Mouse (Mus musculus) gastrocnemius, postnatal 4 days (tissue): ENCODE data around the gene Mreg. TPM values are rescaled to one million over a fixed set of nuclear protein-coding genes. Genes with fewer than 3 reads are reported as not detected.
A peak's percentile ranks its signal among the peaks of the same experiment; 100 is the strongest.

Source experiments
- DNase-seq, 2 experiments: peaks; one replicate each; pipeline ENCODE4 v3.0.0; 2021 to 2022; ENCODE audit warnings: low spot score in 2 of 2, mixed read lengths in 2 of 2
- total RNA-seq, 2 experiments: library from RNA; stranded (reverse); gene quantifications; 2 replicates each; pipeline ENCODE4 v1.2.3; 2021

The Mreg gene
- total RNA-seq, 2 experiments from 2014 or later, result 33.4 to 36.6 TPM

DNA sequence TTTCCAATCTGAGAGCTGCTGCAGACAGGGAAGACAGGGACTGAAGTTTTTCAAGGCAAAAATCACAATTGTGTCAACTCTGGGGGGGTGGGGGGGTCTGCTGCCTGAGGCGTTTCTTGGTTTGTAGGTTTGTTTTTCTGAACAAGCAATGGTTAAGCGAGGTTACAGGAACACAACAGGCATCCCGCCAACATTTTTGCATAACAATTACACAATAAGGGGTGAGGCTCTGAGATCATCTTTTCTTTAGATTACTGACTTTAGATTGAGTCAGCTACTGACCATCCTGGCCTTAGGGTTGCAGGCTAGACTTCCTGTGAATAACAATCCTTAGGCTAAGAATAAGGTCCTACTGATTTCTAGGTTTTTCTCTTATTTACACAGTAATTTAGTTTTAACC, 16.9 kb upstream of the Mreg start:
- no peak for DNase-seq

GRCm38 (mm10) chr1:72227546-72227945, 15.4 kb upstream of the Mreg start:
- no peak for DNase-seq

- no peak for DNase-seq
Measured at GRCm38 (mm10) chr1:72226887-72227481, 14.9 kb upstream of the Mreg start.

DNA sequence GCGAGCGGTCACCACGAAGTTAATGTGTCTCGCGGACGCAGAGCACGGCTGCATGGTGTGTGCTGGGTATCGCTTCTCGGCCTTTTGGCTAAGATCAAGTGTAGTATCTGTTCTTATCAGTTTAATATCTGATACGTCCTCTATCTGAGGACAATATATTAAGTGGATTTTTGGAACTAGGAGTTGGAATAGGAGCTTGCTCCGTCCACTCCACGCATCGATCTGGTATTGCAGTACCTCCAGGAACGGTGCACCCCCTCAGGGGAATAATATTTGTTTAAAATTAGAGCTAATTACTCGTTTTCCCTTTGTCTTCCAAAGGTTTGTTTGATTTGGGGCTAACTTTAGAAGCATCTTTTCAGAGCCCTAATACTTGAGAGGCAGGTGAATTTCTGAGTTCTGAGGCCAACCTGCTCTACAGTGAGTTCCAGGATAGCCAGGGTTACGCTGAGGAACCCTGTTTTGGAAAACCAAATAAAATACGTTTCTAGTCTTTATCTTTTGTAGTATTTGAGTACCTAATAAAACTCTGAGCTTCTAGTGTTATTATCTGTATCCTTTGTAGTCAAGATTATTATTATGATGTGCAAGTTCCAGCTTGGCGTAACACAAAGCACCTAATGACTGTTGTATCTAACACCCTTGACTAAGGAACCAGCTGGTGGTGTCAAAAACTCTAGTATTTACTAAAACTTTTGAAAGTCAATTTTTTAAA, 14.2 kb upstream of the Mreg start:
- DNase-seq, result no peak

- DNase-seq, result peak; percentile 51 to 76
Measured at GRCm38 (mm10) chr1:72225720-72226171, 13.6 kb upstream of the Mreg start.

GRCm38 (mm10) chr1:72225054-72225718, 13.1 kb upstream of the Mreg start:
- DNase-seq, result no peak

GRCm38 (mm10) chr1:72220008-72220407, 7.9 kb upstream of the Mreg start:
- no peak for DNase-seq

GRCm38 (mm10) chr1:72219116-72219515, 7.0 kb upstream of the Mreg start:
- no peak for DNase-seq

DNA sequence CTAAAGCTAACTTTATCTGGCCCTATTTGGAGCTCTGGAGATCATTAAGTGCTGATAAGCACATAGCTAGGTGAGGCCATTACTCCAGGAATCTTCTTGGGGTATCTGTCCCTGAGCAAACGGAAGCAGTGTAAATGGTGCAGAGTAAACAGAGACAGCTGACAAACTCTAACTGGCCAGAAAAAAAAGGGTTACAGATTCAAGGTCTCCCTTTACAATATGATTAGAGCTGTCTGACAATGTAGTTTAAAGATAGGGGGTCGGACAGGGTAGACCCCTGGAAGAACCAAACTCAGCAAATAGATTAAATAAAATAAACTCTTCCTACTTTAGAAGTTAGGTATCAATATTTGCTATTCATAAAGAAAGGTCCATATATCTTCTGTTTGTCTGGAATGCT, 6.5 kb upstream of the Mreg start:
- no peak for DNase-seq

GRCm38 (mm10) chr1:72216761-72217160, 4.7 kb upstream of the Mreg start:
- DNase-seq, result no peak

DNA sequence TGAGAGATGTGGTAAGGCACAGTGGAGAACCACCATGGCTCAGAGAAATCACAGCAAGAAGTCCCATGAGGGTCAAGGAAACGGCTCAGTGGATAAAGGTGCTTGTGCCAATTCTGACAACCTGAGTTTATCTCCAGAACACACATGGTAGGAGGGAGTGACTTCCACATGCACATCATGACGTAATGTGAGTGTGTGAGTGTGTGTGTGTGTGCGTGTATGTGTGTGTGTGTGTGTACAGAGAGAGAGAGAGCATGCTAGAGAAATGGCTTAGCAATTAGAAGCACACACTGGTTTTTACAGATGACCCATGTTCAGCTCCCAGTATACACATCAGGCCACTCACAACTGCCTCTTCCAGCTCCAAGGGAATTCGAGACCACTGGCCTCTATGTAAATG, 3.1 kb upstream of the Mreg start:
- DNase-seq, result no peak

- peak in 1 of 2 experiments; percentile 32 for DNase-seq
Measured at GRCm38 (mm10) chr1:72214470-72214961, 2.4 kb upstream of the Mreg start.

- no peak for DNase-seq
Measured at GRCm38 (mm10) chr1:72213954-72214353, 1.8 kb upstream of the Mreg start.

DNA sequence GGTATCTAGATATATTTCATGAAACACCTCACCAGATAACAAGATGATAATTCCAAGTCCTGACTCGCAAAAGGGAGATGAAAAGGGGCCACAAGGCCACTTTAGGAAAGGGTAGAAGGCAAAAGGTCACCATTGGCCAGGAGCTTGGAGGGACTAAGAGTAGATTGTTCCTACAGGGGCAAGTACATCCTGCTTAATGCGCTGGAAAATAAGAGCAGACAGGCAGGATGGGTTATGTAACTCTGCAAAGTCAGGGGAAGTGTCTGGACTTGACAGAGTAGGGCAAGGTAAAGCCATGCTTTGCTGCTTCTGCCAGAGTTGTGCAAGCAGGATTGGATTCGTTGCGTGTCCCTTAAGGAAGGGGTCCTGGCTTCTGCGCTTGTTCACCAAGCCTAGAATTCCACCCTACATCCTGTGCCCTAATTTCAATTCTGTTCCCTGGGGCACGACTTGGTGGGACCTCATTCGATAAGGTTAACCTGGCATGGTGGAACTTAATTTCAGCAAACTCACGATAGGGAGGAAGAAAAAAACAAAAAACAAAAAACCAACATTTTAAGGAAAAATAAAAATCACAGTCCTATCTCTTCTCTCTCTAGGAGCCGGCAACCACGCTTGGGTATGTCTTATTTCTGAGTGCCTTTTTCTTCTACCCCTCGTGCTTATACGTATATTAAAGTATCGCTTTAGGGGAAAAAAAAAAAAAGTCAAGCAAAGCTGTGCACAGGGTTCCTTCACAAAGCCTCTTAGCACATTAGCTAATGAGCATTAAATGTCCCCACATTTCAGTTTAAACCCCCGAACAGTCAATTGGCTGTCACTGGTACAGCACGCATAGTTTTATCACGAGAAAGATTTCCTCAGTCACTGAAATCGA, 1.1 kb downstream of the Mreg start:
- no peak for DNase-seq

DNA sequence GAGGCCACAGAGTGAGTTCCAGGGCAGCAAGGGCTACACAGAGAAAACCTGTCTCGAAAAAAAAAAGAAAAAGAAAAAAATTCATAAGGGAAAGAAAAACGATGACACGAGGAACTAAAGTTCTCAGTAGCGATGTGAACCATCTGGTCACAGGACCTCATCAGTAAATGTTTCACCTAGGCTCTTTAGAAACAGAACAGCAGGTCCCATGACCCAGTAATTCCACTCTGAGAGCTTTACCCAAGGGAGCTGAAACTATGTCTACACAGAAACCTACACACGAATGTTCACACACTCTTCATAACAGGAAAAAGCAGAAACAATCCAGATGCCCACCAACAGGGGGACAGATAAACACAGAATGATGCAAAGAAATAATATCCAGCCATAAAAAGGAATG, 4.0 kb downstream of the Mreg start:
- no peak for DNase-seq

GRCm38 (mm10) chr1:72205113-72205512, 7.0 kb downstream of the Mreg start:
- no peak for DNase-seq

- DNase-seq, result no peak
Measured at GRCm38 (mm10) chr1:72203204-72203603, 8.9 kb downstream of the Mreg start.

DNA sequence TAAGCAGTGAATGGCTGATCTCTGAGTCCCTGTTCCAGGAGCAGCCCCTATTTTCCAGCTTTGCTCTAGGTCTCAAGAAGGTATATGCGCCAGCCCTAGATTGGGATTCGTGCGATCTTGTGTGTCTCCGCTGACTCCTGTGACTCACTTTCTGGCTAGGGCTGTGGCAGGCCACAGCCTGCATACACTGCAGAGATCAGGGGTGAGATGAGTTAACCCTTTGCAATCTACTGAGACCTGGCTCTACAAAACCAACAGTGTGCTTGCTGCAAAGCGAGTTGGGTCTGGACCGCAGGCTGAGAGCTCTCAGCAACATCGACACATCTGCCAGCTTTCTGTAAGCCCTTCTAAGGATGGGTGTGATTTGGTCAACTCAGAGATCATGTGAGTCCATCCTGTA, 9.4 kb downstream of the Mreg start:
- DNase-seq, result no peak

GRCm38 (mm10) chr1:72202068-72202467, 10.0 kb downstream of the Mreg start:
- DNase-seq, result no peak

DNA sequence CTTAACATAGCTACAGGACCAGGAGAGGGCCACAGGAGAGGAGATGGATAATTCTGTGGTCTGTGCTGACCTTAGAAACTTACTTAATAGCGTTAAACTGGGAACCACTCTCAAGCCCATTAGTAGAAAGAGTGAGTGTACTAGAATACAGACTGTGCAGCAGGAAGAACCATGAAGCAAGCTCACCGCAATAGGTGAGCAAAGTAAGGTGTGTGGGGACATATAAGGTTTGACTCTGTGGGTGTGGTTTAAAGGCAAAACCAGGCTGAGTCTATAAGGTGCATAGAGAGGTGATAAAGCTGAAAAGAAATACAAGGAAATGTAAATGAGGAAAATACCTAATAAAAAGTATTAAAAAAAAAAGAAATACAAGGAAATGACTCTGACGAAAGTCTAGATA, 11.0 kb downstream of the Mreg start:
- DNase-seq, result no peak

DNA sequence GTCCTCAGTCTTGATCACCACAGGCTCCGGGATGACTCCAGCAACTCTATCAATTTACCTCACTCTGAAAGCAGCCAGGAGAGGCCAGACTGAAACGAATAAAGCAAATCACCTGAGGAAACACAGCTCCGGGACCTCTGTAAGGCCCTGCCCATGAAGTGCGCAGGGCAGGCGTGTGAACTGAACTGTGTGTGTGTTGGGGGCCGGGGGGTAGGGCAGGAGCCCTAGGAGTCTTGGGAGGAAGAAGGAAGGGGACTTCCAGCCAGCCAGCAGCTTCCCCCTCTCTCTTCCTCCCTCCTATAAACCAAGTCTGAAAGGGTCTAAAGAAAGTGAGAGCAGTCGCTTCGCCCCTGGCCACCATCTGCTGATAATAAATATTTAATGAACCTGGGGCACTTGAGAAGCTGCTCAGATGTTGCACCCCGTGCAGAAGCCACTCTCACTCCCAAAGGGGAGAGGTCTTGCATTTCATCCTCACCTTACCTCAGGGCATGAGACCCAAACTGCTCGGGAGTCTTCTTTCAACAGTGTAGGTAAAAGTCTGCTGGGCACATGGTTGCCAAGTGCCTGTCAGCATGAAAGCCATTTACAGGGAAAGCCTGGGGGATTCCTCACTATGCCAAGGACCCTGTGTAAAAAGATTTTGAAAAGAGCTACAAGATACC, 13.8 kb downstream of the Mreg start:
- no peak for DNase-seq
